Mouse (Mus musculus) gastrocnemius, postnatal 25 days (tissue): Measurements from ENCODE around the gene Ugt1a9. TPM values are rescaled to one million over a fixed set of nuclear protein-coding genes. Genes with fewer than 3 reads are reported as not detected.

ENCODE experiments used
- DNase-seq: peaks from one replicate; pipeline ENCODE4 v3.0.0; 2022
- total RNA-seq, 2 experiments: library from RNA; stranded (reverse); gene quantifications; 1 replicate in 1 of 2; 2 replicates in 1 of 2; pipeline ENCODE4 v1.2.3; 2021

The Ugt1a9 gene
- total RNA-seq, 2 experiments from 2014 or later, result not detected

- DNase-seq, result no peak
Measured at GRCm38 (mm10) chr1:88235894-88236415, 165.4 kb downstream of the Ugt1a9 start.

- no peak for DNase-seq
Measured at GRCm38 (mm10) chr1:88237311-88237710, 166.7 kb downstream of the Ugt1a9 start.

GRCm38 (mm10) chr1:88238771-88239170 is 168.2 kb downstream of the Ugt1a9 start:
- DNase-seq, result no peak

GRCm38 (mm10) chr1:88240072-88240471 is 169.5 kb downstream of the Ugt1a9 start:
- no peak for DNase-seq

- no peak for DNase-seq
Measured at GRCm38 (mm10) chr1:88240579-88240978, 170.0 kb downstream of the Ugt1a9 start.

GRCm38 (mm10) chr1:88243861-88244260 is 173.3 kb downstream of the Ugt1a9 start:
- DNase-seq, result no peak

GRCm38 (mm10) chr1:88245881-88246280 is 175.3 kb downstream of the Ugt1a9 start:
- DNase-seq, result no peak

GRCm38 (mm10) chr1:88246386-88246785 is 175.8 kb downstream of the Ugt1a9 start:
- no peak for DNase-seq

- DNase-seq, result no peak
Measured at GRCm38 (mm10) chr1:88247660-88248059, 177.1 kb downstream of the Ugt1a9 start.

- DNase-seq, result no peak
Measured at GRCm38 (mm10) chr1:88248658-88249057, 178.1 kb downstream of the Ugt1a9 start.

GRCm38 (mm10) chr1:88249596-88249995 is 179.0 kb downstream of the Ugt1a9 start:
- no peak for DNase-seq

GRCm38 (mm10) chr1:88250023-88250422 is 179.4 kb downstream of the Ugt1a9 start:
- no peak for DNase-seq

GRCm38 (mm10) chr1:88253106-88253505 is 182.5 kb downstream of the Ugt1a9 start:
- DNase-seq, result no peak

GRCm38 (mm10) chr1:88253540-88253939 is 182.9 kb downstream of the Ugt1a9 start:
- DNase-seq, result no peak

- DNase-seq, result no peak
Measured at GRCm38 (mm10) chr1:88254793-88255465, 184.3 kb downstream of the Ugt1a9 start.

GRCm38 (mm10) chr1:88255466-88255857 is 184.9 kb downstream of the Ugt1a9 start:
- no peak for DNase-seq

- DNase-seq, result no peak
Measured at GRCm38 (mm10) chr1:88255989-88256754, 185.6 kb downstream of the Ugt1a9 start.

- no peak for DNase-seq
Measured at GRCm38 (mm10) chr1:88256886-88257663, 186.5 kb downstream of the Ugt1a9 start.

GRCm38 (mm10) chr1:88257681-88258080 is 187.1 kb downstream of the Ugt1a9 start:
- no peak for DNase-seq

GRCm38 (mm10) chr1:88258361-88258760 is 187.8 kb downstream of the Ugt1a9 start:
- no peak for DNase-seq

- no peak for DNase-seq
Measured at GRCm38 (mm10) chr1:88258881-88259642, 188.5 kb downstream of the Ugt1a9 start.

- DNase-seq, result no peak
Measured at GRCm38 (mm10) chr1:88259643-88260024, 189.0 kb downstream of the Ugt1a9 start.
